Mouse (Mus musculus) brain, embryonic 18.5 days (tissue): Measurements from ENCODE around the gene Ascl1.

Source experiments
- DNase-seq: peaks from one replicate; pipeline ENCODE4 v3.0.0-alpha.2; 2012; ENCODE audit warnings: low read depth, low spot score

Ascl1 gene

GRCm38 (mm10) chr10:87493576-87493975 is at the start of gene Ascl1:
Gene Ascl1, minus strand, starts transcription at chr10:87493660.
- DNase-seq, result no peak

DNA sequence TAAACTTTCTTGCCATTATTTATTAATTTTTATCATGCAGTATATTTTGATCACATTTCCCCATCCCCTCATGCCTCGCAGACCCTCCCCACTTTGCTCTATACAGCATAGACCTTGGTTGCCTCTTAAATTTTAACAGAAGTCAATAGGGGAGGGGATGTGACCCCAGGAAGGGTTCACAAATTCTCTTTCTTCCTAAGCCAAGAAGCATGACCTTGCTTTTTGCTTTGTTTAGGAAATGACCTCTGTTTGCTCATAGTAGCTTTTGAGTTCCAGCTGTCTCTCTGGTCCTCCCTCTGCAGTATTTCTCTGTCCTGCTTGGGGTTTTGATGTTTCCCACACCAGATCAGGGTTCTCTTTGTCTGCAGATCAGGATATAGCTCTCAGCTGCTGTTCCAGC is 40.7 kb upstream of the Ascl1 start:
- no peak for DNase-seq

GRCm38 (mm10) chr10:87521646-87522045 is 28.2 kb upstream of the Ascl1 start, which contains the start of gene Pah:
Gene Pah, plus strand, starts transcription at chr10:87521795.
- DNase-seq, result no peak

DNA sequence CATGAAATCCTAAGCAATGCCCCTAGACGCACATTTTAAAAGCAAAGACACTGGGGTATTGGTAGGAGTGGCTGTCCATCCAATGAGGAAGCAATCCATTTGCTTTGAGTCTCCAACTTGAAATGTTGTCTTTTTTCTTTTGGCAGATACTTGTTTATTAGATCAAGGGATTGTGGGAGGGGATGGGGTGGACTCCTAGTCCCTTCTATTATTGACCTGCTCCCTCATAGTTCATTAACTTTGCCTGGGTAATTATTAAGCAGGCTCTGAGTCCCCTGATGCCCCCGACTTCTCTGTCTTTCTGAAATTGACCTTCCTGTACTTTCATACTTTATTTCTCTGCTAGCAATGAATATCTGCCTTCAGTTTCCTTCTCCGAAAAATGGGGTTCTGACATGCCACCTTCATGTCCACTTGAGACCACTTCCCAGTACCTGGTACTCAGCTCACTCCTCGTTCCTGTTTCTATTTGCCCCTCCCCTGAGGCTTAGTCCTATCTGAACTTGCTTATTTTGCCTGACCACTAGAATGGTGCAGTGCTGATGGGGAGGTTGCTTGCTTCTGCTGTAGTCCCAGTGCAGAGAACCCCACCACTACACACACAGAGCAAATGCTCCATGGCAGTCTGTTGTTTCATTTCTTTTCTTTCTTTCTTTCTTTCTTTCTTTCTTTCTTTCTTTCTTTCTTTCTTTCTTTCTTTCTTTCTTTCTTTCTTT is 27.1 kb upstream of the Ascl1 start:
- DNase-seq, result no peak

- no peak for DNase-seq
These were observed 25.1 kb upstream of the Ascl1 start for GRCm38 (mm10) chr10:87518585-87518984.

DNA sequence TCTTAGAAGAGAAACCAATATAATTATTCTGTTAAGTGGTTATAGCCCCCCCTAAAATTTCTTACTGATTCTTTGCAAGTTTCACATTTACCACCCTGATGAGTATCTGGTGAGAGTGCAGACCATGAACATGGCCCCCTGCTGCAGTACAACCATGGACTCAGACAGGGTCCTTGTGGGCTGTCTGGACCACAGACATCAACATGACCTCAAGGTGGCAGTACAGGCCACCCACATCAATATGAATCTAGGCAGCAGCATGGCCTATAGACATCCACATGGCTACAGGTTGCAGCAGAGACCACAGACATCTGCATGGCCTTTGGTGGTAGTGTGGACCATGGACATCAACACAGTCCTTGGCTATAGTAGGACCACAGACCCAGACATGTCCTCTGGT is 19.6 kb upstream of the Ascl1 start:
- DNase-seq, result no peak

GRCm38 (mm10) chr10:87508581-87508980 is 15.1 kb upstream of the Ascl1 start:
- DNase-seq, result no peak

DNA sequence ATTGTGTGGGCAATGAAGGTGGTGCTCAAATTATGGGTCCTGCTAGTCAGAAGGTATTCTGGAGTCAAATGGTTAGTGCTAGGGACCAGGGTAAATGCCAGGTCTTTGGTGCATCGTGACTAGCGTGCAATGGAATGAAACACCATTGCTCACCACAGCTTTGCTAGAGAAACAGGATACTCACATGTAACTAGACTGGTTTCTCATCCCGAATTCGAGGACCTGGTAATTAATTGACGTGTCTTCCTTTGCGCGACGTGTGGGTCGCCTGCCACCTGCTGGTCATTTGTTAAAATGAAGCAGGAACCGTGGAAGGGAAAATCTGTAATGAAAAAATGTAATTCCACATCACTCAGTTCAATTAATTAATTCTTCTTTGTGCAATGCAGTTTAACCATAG is 10.5 kb upstream of the Ascl1 start:
- DNase-seq, result no peak

DNA sequence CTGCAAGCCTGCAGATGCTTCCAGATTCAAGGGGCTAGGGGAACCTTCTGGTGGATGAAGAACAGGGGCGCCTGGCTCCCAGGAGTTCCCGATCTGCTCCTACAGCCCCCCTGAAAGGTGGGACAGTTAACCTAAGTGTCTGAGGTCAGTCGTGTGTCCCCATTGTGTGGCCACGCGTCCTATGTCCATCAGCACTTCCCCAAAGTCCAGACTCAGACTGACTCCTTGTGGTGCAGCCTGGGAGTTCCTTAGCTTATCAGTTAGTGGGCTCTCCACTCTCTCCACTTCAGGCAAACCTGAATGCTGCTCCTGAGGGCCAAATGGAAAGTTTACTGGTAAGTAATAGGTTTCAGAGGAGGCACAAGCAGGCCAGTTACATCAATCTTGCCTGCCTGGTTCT is 8.8 kb upstream of the Ascl1 start:
- no peak for DNase-seq

- no peak for DNase-seq
These were observed 8.2 kb upstream of the Ascl1 start for GRCm38 (mm10) chr10:87501659-87502042.

GRCm38 (mm10) chr10:87500926-87501658 is 7.6 kb upstream of the Ascl1 start:
- no peak for DNase-seq

- DNase-seq, result no peak
These were observed 3.6 kb upstream of the Ascl1 start for GRCm38 (mm10) chr10:87497056-87497455.

- no peak for DNase-seq
These were observed 1.1 kb upstream of the Ascl1 start for GRCm38 (mm10) chr10:87494596-87494995.

- no peak for DNase-seq
These were observed 716 bp upstream of the Ascl1 start for GRCm38 (mm10) chr10:87494176-87494575.

DNA sequence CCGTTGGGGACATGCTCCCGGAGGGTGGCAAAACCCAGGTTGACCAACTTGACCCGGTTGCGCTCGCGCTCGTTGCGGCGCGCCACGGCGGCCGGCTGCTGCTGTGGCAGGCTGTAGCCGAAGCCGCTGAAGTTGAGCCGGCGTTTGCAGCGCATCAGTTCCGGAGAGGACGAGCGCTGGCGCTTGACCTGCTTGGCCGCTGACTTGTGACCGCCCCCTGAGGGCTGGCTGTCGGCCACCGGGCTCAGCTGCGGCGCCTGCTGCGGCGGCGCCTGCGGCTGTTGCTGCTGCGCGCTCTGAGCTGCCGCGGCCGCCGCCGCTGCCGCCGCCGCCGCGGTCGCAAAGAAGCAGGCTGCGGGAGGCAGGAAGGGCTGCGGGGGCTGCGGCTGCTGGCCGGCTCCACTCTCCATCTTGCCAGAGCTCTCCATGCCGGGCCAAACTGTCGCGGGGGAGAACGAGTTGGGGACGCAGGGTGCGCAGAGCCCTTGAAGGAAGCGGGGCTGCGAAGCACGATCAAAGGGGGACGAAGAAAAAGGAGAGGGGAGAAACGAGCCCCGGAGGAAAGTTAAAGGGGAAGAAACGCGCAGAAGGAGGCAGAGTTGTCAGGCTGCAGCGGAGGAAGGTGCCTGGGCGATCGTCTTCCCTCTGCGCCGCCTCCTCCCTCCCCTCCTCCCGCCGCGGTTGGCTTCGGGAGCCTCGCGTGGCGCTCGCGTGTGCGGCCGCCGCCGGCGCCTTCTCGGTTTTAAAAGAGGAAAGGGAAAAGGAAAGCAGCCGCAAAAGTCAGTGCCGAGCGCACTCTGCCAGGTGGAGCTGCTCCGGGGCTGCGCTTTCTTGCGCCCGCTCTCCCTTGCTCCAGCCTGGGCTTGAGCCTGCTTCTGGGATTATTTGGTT is 554 bp downstream of the Ascl1 start:
- no peak for DNase-seq

- no peak for DNase-seq
These were observed 1.2 kb downstream of the Ascl1 start for GRCm38 (mm10) chr10:87492332-87492660.

- DNase-seq, result no peak
These were observed 1.9 kb downstream of the Ascl1 start for GRCm38 (mm10) chr10:87491485-87492040.

- no peak for DNase-seq
These were observed 3.1 kb downstream of the Ascl1 start for GRCm38 (mm10) chr10:87490328-87490727.

- peak; percentile 78 for DNase-seq
These were observed 4.0 kb downstream of the Ascl1 start for GRCm38 (mm10) chr10:87489246-87490009.

DNA sequence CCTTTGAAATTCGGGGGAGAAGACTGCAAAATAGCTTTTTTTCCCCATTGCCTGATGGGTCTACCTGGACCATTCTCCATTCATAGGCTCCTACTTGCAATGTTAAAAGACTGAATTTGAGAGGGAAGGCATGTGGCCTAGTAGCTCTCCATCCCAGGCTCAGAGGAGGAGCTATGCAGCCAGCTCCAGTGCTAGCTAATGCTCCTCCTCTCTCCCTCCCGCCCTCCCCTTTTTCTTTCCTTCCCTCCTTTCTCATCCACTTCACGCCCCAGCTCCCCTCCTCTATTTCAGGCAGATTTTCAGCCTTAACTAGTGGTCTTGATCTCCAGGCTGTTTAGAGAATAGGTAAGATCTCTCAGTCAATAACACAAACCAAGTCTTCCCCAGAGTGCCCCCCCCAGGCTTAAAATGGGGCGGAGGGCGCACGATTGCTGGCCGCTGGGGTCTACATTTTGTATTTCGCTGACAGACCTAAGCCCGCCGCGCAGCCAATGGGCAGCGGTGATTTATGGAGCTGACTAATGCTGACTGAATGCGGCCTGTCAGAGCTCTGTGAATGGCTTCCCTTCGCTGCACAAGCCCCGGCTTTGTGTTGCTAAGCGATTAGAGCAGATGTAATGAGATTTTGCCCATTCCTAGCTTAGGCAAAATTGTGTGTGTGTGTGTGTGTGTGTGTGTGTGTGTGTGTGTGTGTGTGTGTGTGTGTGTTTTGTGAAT is 4.9 kb downstream of the Ascl1 start:
- no peak for DNase-seq
